Mouse (Mus musculus): Measurements from ENCODE around the gene Sema3f. TPM values are rescaled to one million over a fixed set of nuclear protein-coding genes. Genes with fewer than 3 reads are reported as not detected.

Sema3f gene
- polyA plus RNA-seq, 1 experiment from 2014 or later: 0.86 TPM

- no peaks in the 10 kb centered on the region for H3K9me3 ChIP-seq (replicated peaks; ENCODE audit: control insufficient read depth, low read length)
- no peak overlapping the region for H3K9ac ChIP-seq (ENCODE audit: low read depth, low read length)
- H3K27ac ChIP-seq (ENCODE audit: low read length): no peak overlapping the region
- H3K36me3 ChIP-seq (ENCODE audit: control insufficient read depth, insufficient read depth): no peaks in the 10 kb centered on the region
- no peak overlapping the region for H3K4me2 ChIP-seq (ENCODE audit: low read depth, low read length)
- no peak for ATAC-seq (ENCODE audit: low read depth)
- H3K4me3 ChIP-seq (ENCODE audit: low read depth, low read length): no peak overlapping the region
- H3K27me3 ChIP-seq (ENCODE audit: control insufficient read depth, insufficient read depth, low read depth, low read length): no peaks in the 10 kb centered on the region; the same call in 1 of the 2 replicates
- WGBS (ENCODE audit: insufficient replicate concordance): 16% methylated on average over 6 of the region's 6 CpGs
- H3K4me1 ChIP-seq (ENCODE audit: control insufficient read depth, low read depth, low read length): peaks cover 10% of the 10 kb centered on the region
These were observed 13.0 kb upstream of the Sema3f start for GRCm38 (mm10) chr9:107723292-107723691.

- H3K4me3 ChIP-seq (ENCODE audit: low read depth, low read length): no peak overlapping the region
- no peak for ATAC-seq (ENCODE audit: low read depth)
- H3K9ac ChIP-seq (ENCODE audit: low read depth, low read length): no peak overlapping the region
- H3K27ac ChIP-seq (ENCODE audit: low read length): no peak overlapping the region
- 59% methylated on average over 10 of the region's 10 CpGs for WGBS (ENCODE audit: insufficient replicate concordance)
- no peaks in the 10 kb centered on the region for H3K36me3 ChIP-seq (ENCODE audit: control insufficient read depth, insufficient read depth)
- H3K4me2 ChIP-seq (ENCODE audit: low read depth, low read length): no peak overlapping the region
- H3K4me1 ChIP-seq (ENCODE audit: control insufficient read depth, low read depth, low read length): peaks cover 10% of the 10 kb centered on the region
- no peaks in the 10 kb centered on the region for H3K9me3 ChIP-seq (replicated peaks; ENCODE audit: control insufficient read depth, low read length)
- peaks cover 4% of the 10 kb centered on the region; the same call in 1 of the 2 replicates for H3K27me3 ChIP-seq (ENCODE audit: control insufficient read depth, insufficient read depth, low read depth, low read length)
These were observed 8.7 kb upstream of the Sema3f start for GRCm38 (mm10) chr9:107718781-107719540.

- Histone ChIP-seq H3K4me2 (ENCODE audit: low read depth, low read length) (no peak overlapping the region), H3K4me3 (ENCODE audit: low read depth, low read length) (no peak overlapping the region), H3K27ac (ENCODE audit: low read length) (no peak overlapping the region), H3K4me1 (ENCODE audit: control insufficient read depth, low read depth, low read length) (no peaks in the 10 kb centered on the region), H3K36me3 (ENCODE audit: control insufficient read depth, insufficient read depth) (no peaks in the 10 kb centered on the region), H3K9ac (ENCODE audit: low read depth, low read length) (no peak overlapping the region), H3K9me3 (replicated peaks; ENCODE audit: control insufficient read depth, low read length) (no peaks in the 10 kb centered on the region), H3K27me3 (ENCODE audit: control insufficient read depth, insufficient read depth, low read depth, low read length) (peaks cover 12% of the 10 kb centered on the region)
- WGBS (ENCODE audit: insufficient replicate concordance): 57% methylated on average over 6 of the region's 6 CpGs
- no peak for ATAC-seq (ENCODE audit: low read depth)
These were observed 6.7 kb upstream of the Sema3f start for GRCm38 (mm10) chr9:107716951-107717350.

GRCm38 (mm10) chr9:107715632-107716031 lies 5.4 kb upstream of the Sema3f start:
- no peaks in the 10 kb centered on the region for H3K36me3 ChIP-seq (ENCODE audit: control insufficient read depth, insufficient read depth)
- 43% methylated on average over 2 of the region's 2 CpGs for WGBS (ENCODE audit: insufficient replicate concordance)
- no peak overlapping the region for H3K9ac ChIP-seq (ENCODE audit: low read depth, low read length)
- H3K4me3 ChIP-seq (ENCODE audit: low read depth, low read length): no peak overlapping the region
- no peak for ATAC-seq (ENCODE audit: low read depth)
- H3K4me1 ChIP-seq (ENCODE audit: control insufficient read depth, low read depth, low read length): no peaks in the 10 kb centered on the region
- H3K9me3 ChIP-seq (replicated peaks; ENCODE audit: control insufficient read depth, low read length): no peaks in the 10 kb centered on the region
- H3K27me3 ChIP-seq (ENCODE audit: control insufficient read depth, insufficient read depth, low read depth, low read length): peaks cover 25% of the 10 kb centered on the region
- H3K27ac ChIP-seq (ENCODE audit: low read length): no peak overlapping the region
- no peak overlapping the region for H3K4me2 ChIP-seq (ENCODE audit: low read depth, low read length)

- H3K36me3 ChIP-seq (ENCODE audit: control insufficient read depth, insufficient read depth): no peaks in the 10 kb centered on the region
- H3K27me3 ChIP-seq (ENCODE audit: control insufficient read depth, insufficient read depth, low read depth, low read length): peaks cover 37% of the 10 kb centered on the region
- WGBS (ENCODE audit: insufficient replicate concordance): 35% methylated on average over 12 of the region's 12 CpGs
- no peak overlapping the region for H3K9ac ChIP-seq (ENCODE audit: low read depth, low read length)
- H3K4me2 ChIP-seq (ENCODE audit: low read depth, low read length): no peak overlapping the region
- H3K9me3 ChIP-seq (replicated peaks; ENCODE audit: control insufficient read depth, low read length): no peaks in the 10 kb centered on the region
- H3K4me3 ChIP-seq (ENCODE audit: low read depth, low read length): no peak overlapping the region
- peaks cover 8% of the 10 kb centered on the region for H3K4me1 ChIP-seq (ENCODE audit: control insufficient read depth, low read depth, low read length)
- no peak overlapping the region for H3K27ac ChIP-seq (ENCODE audit: low read length)
- no peak for ATAC-seq (ENCODE audit: low read depth)
These were observed 4.1 kb upstream of the Sema3f start for GRCm38 (mm10) chr9:107714221-107714952.

- Histone ChIP-seq H3K9ac (ENCODE audit: low read depth, low read length) (peak overlapping the region; percentile 25), H3K4me3 (ENCODE audit: low read depth, low read length) (peak overlapping the region; percentile 60), H3K36me3 (ENCODE audit: control insufficient read depth, insufficient read depth) (no peaks in the 10 kb centered on the region), H3K27me3 (ENCODE audit: control insufficient read depth, insufficient read depth, low read depth, low read length) (peaks cover 79% of the 10 kb centered on the region), H3K4me1 (ENCODE audit: control insufficient read depth, low read depth, low read length) (peaks cover 11% of the 10 kb centered on the region), H3K27ac (ENCODE audit: low read length) (no peak overlapping the region), H3K4me2 (ENCODE audit: low read depth, low read length) (peak overlapping the region; percentile 89), H3K9me3 (replicated peaks; ENCODE audit: control insufficient read depth, low read length) (no peaks in the 10 kb centered on the region)
- ATAC-seq (ENCODE audit: low read depth): no peak
- WGBS (ENCODE audit: insufficient replicate concordance): under 1% methylated on average over 50 of the region's 55 CpGs
These were observed 1.1 kb downstream of the Sema3f start for GRCm38 (mm10) chr9:107709096-107709696.

- Histone ChIP-seq H3K4me2 (ENCODE audit: low read depth, low read length) (peak overlapping the region; percentile 89), H3K4me3 (ENCODE audit: low read depth, low read length) (peak overlapping the region; percentile 60), H3K9ac (ENCODE audit: low read depth, low read length) (no peak overlapping the region), H3K9me3 (replicated peaks; ENCODE audit: control insufficient read depth, low read length) (no peaks in the 10 kb centered on the region), H3K27me3 (ENCODE audit: control insufficient read depth, insufficient read depth, low read depth, low read length) (peaks cover 78% of the 10 kb centered on the region), H3K27ac (ENCODE audit: low read length) (no peak overlapping the region), H3K4me1 (ENCODE audit: control insufficient read depth, low read depth, low read length) (peaks cover 11% of the 10 kb centered on the region), H3K36me3 (ENCODE audit: control insufficient read depth, insufficient read depth) (no peaks in the 10 kb centered on the region)
- WGBS (ENCODE audit: insufficient replicate concordance): 4% methylated on average over 21 of the region's 21 CpGs
- ATAC-seq (ENCODE audit: low read depth): no peak
These were observed 1.7 kb downstream of the Sema3f start for GRCm38 (mm10) chr9:107708439-107709095.

GRCm38 (mm10) chr9:107707701-107708438 lies 2.4 kb downstream of the Sema3f start:
- Histone ChIP-seq H3K9me3 (replicated peaks; ENCODE audit: control insufficient read depth, low read length) (no peaks in the 10 kb centered on the region), H3K4me1 (ENCODE audit: control insufficient read depth, low read depth, low read length) (peaks cover 11% of the 10 kb centered on the region), H3K4me2 (ENCODE audit: low read depth, low read length) (peak overlapping the region; percentile 89), H3K27me3 (ENCODE audit: control insufficient read depth, insufficient read depth, low read depth, low read length) (peaks cover 73% of the 10 kb centered on the region), H3K4me3 (ENCODE audit: low read depth, low read length) (peak overlapping the region; percentile 60; the same call in 1 of the 2 replicates), H3K36me3 (ENCODE audit: control insufficient read depth, insufficient read depth) (no peaks in the 10 kb centered on the region), H3K9ac (ENCODE audit: low read depth, low read length) (no peak overlapping the region), H3K27ac (ENCODE audit: low read length) (no peak overlapping the region)
- no peak for ATAC-seq (ENCODE audit: low read depth)
- 6% methylated on average over 17 of the region's 17 CpGs for WGBS (ENCODE audit: insufficient replicate concordance)
